Mouse (Mus musculus): ENCODE data around the gene Msrb1. TPM values are rescaled to one million over a fixed set of nuclear protein-coding genes. Genes with fewer than 3 reads are reported as not detected.
A peak's percentile ranks its signal among the peaks of the same experiment; 100 is the strongest.

Msrb1 gene
- 19.9 and 23.6 TPM in 2 replicates for polyA plus RNA-seq (2016; fragmentation: Nextera tagmentation; extraction: Ambion mirVana)

DNA sequence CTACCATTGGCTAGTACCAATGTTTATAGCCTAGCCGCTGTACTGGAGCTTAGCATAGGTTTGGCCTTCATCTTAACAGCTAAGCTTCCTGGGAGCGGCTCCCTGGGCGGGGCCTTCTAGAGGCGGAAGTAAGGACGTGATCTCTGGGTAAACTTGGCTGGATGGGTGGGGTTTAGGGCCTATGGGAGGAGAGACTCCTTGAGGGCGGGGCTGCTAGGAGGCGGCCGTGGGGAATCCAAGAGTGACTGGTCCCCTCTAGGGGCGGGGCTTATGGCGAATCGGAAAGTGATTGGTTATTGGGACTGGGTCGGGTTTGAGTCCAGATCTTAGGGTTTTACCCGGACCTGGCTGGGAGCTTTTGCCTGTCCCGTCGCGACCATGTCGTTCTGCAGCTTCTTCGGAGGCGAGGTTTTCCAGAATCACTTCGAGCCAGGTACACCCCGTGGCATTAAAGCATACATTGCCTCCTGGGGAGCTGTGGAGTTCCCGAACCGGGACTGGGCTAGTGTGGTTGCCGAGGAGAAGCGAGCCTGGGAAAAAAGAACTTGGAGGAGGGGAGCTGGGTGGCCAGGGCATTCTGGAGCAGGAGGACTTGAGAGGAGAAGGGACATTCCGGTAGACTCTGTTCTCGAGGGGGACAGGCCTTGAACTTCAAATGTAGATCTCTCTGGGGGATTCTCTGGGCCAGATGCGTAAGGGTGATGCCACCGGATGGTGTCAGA is at the start of gene Msrb1:
TSS of gene Msrb1 (plus strand) at position 313 of the 722 bp plus-strand sequence.
- no peaks in the 10 kb centered on the region for H3K9me3 ChIP-seq (replicated peaks)
- H3K36me3 ChIP-seq: peaks cover 17% of the 10 kb centered on the region
- WGBS: 2% methylated on average over 29 of the region's 29 CpGs
- peak within 1 kb of the TSS; percentile 77 for H3K27ac ChIP-seq
- no peaks in the 10 kb centered on the region for H3K27me3 ChIP-seq (ENCODE audit: low read depth, poor library complexity, severe bottlenecking)
- H3K4me3 ChIP-seq: peak within 1 kb of the TSS; percentile 73
- peaks cover 16% of the 10 kb centered on the region for H3K4me1 ChIP-seq
- peak; percentile 91 for DNase-seq (ENCODE audit: low spot score)

DNA sequence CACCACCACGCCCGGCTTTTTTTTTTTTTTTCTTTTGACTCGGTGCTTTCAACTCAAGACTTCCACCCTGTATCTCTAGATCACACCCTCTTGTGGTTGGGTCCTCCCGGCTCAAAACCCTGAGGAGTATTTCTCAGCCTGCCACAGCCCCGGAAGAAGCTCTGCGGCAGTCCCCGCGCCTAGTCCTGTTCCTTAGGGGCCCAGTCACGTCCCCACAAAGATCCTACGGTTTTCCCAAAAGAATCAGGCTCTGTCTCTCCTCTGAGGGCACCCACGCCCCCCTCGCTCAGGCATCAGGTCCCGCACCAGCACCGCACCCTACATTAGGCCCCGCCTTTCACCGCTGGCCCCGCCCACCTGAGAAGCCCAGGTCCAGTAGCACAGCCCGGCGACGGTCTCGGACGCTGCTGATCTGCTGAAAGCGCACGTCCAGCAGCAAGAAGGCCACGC is 49.3 kb upstream of the Msrb1 start:
- Histone ChIP-seq H3K27me3 (ENCODE audit: low read depth, poor library complexity, severe bottlenecking) (peaks cover 61% of the 10 kb centered on the region), H3K9me3 (replicated peaks) (no peaks in the 10 kb centered on the region), H3K27ac (no peak overlapping the region), H3K4me1 (peaks cover 26% of the 10 kb centered on the region), H3K4me3 (peak overlapping the region; percentile 46), H3K36me3 (peaks cover 9% of the 10 kb centered on the region)
- peak; percentile 57 for DNase-seq (ENCODE audit: low spot score)
- WGBS: 3% methylated on average over 25 of the region's 25 CpGs

DNA sequence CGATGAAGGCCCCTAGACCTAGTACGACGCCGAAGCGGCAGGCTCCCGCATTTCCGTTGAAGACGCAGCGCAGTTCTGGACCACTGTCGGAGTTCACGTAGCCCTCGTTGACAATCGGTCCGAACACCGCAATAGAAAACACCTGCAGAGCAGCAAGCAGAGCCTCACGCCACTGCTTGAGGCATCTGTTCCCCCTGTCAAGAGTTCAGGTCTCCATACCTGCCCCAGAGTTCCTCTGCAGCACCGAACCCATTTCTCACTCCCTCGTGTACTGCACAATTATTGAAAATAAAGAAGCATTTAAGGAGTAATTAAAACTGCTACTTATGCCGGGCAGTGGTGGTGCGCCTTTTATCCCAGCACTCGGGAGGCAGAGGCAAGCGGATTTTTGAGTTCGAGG is 48.8 kb upstream of the Msrb1 start:
- H3K27ac ChIP-seq: no peak overlapping the region
- DNase-seq (ENCODE audit: low spot score): no peak
- H3K4me3 ChIP-seq: peak overlapping the region; percentile 46
- no peaks in the 10 kb centered on the region for H3K9me3 ChIP-seq (replicated peaks)
- WGBS: 20% methylated on average over 23 of the region's 23 CpGs
- H3K36me3 ChIP-seq: peaks cover 9% of the 10 kb centered on the region
- peaks cover 26% of the 10 kb centered on the region for H3K4me1 ChIP-seq
- H3K27me3 ChIP-seq (ENCODE audit: low read depth, poor library complexity, severe bottlenecking): peaks cover 64% of the 10 kb centered on the region

DNA sequence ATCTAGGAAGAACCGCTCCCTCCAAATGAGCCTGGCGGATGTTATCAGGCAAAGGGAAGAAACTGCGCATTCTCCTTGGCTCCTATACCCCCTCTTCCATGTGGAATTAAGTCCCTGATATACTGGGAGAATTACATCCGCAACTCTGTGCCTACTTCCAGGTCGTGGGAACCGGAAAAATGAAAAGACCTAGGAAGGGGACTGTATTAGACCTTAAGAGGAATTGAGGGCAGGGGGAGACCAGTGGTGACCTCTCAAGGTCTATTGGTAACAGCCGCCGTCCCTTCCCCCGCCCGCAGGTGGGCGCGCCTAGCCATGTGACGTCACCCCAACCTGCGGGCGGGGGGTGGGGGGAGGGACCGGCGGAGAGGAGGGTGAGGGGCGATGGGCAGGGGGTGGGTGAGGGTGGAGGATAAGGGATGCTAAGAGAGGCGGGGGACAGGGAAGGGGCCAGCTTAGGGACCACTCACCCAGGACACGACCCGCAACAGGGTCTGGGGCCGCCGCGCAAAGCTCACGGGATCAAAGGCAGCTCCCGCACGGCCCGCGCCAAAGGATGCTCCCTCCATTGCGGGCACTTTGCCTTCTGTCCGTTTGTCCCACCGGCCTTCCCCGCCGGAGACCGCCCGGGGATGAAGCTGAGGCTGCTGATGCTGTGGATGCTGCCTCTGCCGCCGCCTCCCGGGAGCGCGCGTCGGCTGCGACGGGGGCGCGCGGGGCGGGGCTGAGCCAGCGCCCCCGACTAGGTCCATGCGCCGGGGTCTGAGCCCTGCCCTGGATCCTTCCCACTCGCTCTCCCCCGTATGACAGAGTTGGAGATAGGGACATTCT is 47.0 kb upstream of the Msrb1 start, which contains the start of gene Syngr3:
TSS of gene Syngr3 (minus strand) at position 705 of the 831 bp plus-strand sequence.
- H3K27ac ChIP-seq: peak within 1 kb of the TSS; percentile 73; the same call in 1 of the 2 replicates
- peak within 1 kb of the TSS; percentile 81 for H3K4me3 ChIP-seq
- H3K9me3 ChIP-seq (replicated peaks): no peaks in the 10 kb centered on the region
- H3K4me1 ChIP-seq: peaks cover 31% of the 10 kb centered on the region
- H3K27me3 ChIP-seq (ENCODE audit: low read depth, poor library complexity, severe bottlenecking): peaks cover 64% of the 10 kb centered on the region
- 1% methylated on average over 54 of the region's 55 CpGs for WGBS
- peaks cover 22% of the 10 kb centered on the region for H3K36me3 ChIP-seq
- peak; percentile 59 for DNase-seq (ENCODE audit: low spot score)

DNA sequence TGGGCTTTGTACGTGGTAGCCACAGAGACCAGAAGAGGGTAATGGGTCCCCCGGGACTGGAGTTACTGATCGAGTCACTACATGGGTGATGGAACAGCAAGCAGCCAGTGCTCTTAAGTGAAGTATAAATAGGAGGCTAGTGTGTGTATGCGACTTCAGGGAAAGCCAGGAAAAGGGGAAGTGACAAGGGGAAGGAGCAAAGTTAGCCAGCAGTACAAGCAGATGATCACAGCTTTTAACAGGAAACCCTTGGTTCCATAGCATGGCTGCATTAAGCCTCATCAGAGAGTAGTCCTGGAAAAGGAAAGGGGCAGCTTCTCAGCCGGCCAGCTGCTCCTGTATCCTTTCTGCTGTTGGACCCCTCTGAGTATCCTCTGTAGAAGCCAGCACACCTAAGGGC is 44.1 kb upstream of the Msrb1 start:
- Histone ChIP-seq H3K36me3 (peaks cover 22% of the 10 kb centered on the region), H3K9me3 (replicated peaks) (no peaks in the 10 kb centered on the region), H3K4me1 (peaks cover 39% of the 10 kb centered on the region), H3K27me3 (ENCODE audit: low read depth, poor library complexity, severe bottlenecking) (peaks cover 51% of the 10 kb centered on the region), H3K4me3 (no peak overlapping the region), H3K27ac (no peak overlapping the region)
- DNase-seq (ENCODE audit: low spot score): no peak
- 92% methylated on average over 5 of the region's 5 CpGs for WGBS

GRCm38 (mm10) chr17:24695326-24696010 is 41.0 kb upstream of the Msrb1 start:
- DNase-seq (ENCODE audit: low spot score): no peak
- H3K27ac ChIP-seq: peak overlapping the region; percentile 93
- H3K4me3 ChIP-seq: peak overlapping the region; percentile 85
- peaks cover 25% of the 10 kb centered on the region for H3K27me3 ChIP-seq (ENCODE audit: low read depth, poor library complexity, severe bottlenecking)
- no peaks in the 10 kb centered on the region for H3K9me3 ChIP-seq (replicated peaks)
- 7% methylated on average over 50 of the region's 51 CpGs for WGBS
- peaks cover 29% of the 10 kb centered on the region for H3K4me1 ChIP-seq
- H3K36me3 ChIP-seq: peaks cover 38% of the 10 kb centered on the region

- peaks cover 45% of the 10 kb centered on the region for H3K36me3 ChIP-seq
- peaks cover 29% of the 10 kb centered on the region for H3K4me1 ChIP-seq
- H3K27me3 ChIP-seq (ENCODE audit: low read depth, poor library complexity, severe bottlenecking): peaks cover 18% of the 10 kb centered on the region
- H3K4me3 ChIP-seq: peak within 1 kb of the TSS; percentile 85
- H3K9me3 ChIP-seq (replicated peaks): no peaks in the 10 kb centered on the region
- DNase-seq (ENCODE audit: low spot score): peak; percentile 91
- peak within 1 kb of the TSS; percentile 93 for H3K27ac ChIP-seq
- WGBS: under 1% methylated on average over 69 of the region's 76 CpGs
Measured at GRCm38 (mm10) chr17:24696011-24696697, 40.3 kb upstream of the Msrb1 start, which contains the start of the genes Gfer and Noxo1. Gene Gfer (minus strand): TSS chr17:24696156. Gene Noxo1 (plus strand): TSS chr17:24696234.

GRCm38 (mm10) chr17:24697985-24698384 is 38.5 kb upstream of the Msrb1 start:
- Histone ChIP-seq H3K27ac (no peak overlapping the region), H3K27me3 (ENCODE audit: low read depth, poor library complexity, severe bottlenecking) (0 out of 2 replicates have a peak, but pooled peaks cover 5% of the 10 kb centered on the region), H3K4me1 (peaks cover 29% of the 10 kb centered on the region), H3K4me3 (no peak overlapping the region), H3K9me3 (replicated peaks) (no peaks in the 10 kb centered on the region), H3K36me3 (peaks cover 52% of the 10 kb centered on the region)
- 29% methylated on average over 5 of the region's 5 CpGs for WGBS
- no peak for DNase-seq (ENCODE audit: low spot score)

GRCm38 (mm10) chr17:24698715-24699114 is 37.7 kb upstream of the Msrb1 start:
- no peak for DNase-seq (ENCODE audit: low spot score)
- H3K27me3 ChIP-seq (ENCODE audit: low read depth, poor library complexity, severe bottlenecking): 0 out of 2 replicates have a peak, but pooled peaks cover 5% of the 10 kb centered on the region
- peaks cover 53% of the 10 kb centered on the region for H3K36me3 ChIP-seq
- WGBS: 70% methylated on average over 9 of the region's 9 CpGs
- H3K27ac ChIP-seq: no peak overlapping the region
- H3K9me3 ChIP-seq (replicated peaks): no peaks in the 10 kb centered on the region
- no peak overlapping the region for H3K4me3 ChIP-seq
- H3K4me1 ChIP-seq: peaks cover 29% of the 10 kb centered on the region

GRCm38 (mm10) chr17:24699473-24699872 is 37.0 kb upstream of the Msrb1 start:
- Histone ChIP-seq H3K27ac (no peak overlapping the region), H3K9me3 (replicated peaks) (no peaks in the 10 kb centered on the region), H3K36me3 (peaks cover 55% of the 10 kb centered on the region), H3K4me1 (peaks cover 24% of the 10 kb centered on the region), H3K4me3 (no peak overlapping the region), H3K27me3 (ENCODE audit: low read depth, poor library complexity, severe bottlenecking) (0 out of 2 replicates have a peak, but pooled peaks cover 5% of the 10 kb centered on the region)
- no peak for DNase-seq (ENCODE audit: low spot score)
- 77% methylated on average over 2 of the region's 2 CpGs for WGBS

- 93% methylated on average over 9 of the region's 9 CpGs for WGBS
- Histone ChIP-seq H3K27ac (no peak overlapping the region), H3K4me1 (peaks cover 21% of the 10 kb centered on the region), H3K9me3 (replicated peaks) (no peaks in the 10 kb centered on the region), H3K27me3 (ENCODE audit: low read depth, poor library complexity, severe bottlenecking) (0 out of 2 replicates have a peak, but pooled peaks cover 5% of the 10 kb centered on the region), H3K4me3 (no peak overlapping the region), H3K36me3 (peaks cover 71% of the 10 kb centered on the region)
- no peak for DNase-seq (ENCODE audit: low spot score)
Measured at GRCm38 (mm10) chr17:24701251-24701650, 35.2 kb upstream of the Msrb1 start.

DNA sequence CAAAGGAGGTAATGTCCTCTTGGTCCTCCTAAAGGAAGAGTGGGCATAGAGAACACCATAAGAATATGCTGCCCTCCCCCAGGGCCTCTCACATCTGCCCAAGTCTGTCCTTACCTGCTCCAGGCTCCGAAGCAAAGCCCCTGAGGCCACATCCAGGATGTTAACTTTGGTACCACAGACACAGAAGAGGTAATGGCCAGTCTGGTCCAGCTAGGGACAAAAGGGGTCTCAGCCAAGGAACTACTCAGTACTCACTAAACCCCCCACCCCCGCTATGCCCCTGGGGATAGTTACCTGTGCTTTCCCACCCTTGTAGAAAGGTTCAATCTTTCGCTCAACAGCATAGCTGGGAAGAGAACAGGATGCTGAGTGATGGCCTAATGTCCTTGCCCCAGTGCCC is 30.6 kb upstream of the Msrb1 start:
- Histone ChIP-seq H3K27ac (no peak overlapping the region), H3K4me3 (peak overlapping the region; percentile 77), H3K9me3 (replicated peaks) (no peaks in the 10 kb centered on the region), H3K36me3 (peaks cover 51% of the 10 kb centered on the region), H3K27me3 (ENCODE audit: low read depth, poor library complexity, severe bottlenecking) (no peaks in the 10 kb centered on the region), H3K4me1 (peaks cover 18% of the 10 kb centered on the region)
- 94% methylated on average over 3 of the region's 3 CpGs for WGBS
- DNase-seq (ENCODE audit: low spot score): no peak

Data from limb, embryonic 10.5 days (tissue).